Mouse (Mus musculus): ENCODE results near the gene Vps51.

DNA sequence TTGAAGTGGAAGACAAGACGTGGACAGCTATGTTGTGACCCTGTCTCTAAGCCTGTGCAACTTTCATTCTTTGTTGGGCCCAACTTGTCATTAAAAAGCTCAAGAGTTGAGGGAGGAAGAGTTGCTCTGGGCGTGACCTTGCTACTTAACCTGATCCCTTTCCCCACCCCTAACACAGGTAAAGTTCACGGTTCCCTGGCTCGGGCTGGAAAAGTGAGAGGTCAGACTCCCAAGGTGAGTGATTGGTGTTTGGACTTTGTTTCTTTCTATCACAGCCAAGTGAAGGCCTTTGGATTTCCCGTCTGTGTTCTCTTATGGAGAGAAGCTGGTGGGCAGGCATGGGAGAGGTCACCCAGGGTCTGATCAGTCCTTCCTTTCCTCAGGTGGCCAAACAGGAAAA, 18.1 kb downstream of the Vps51 start:
- TF ChIP-seq POLR2A (IDR thresholded peaks at IDR 0.05; ENCODE audit: borderline replicate concordance, control insufficient read depth, low read depth, low read length) = no peak
- no peak for TF ChIP-seq CTCF (IDR thresholded peaks at IDR 0.05; ENCODE audit: control insufficient read depth, insufficient read depth, low read length)
